Mouse (Mus musculus) spleen, postnatal 10 days (tissue): ENCODE results near the gene Igfbp1.

Experiments
- DNase-seq, 2 experiments: peaks; one replicate each; pipeline ENCODE4 v3.0.0; 2021 to 2022; ENCODE audit warnings: low spot score in 2 of 2

The Igfbp1 gene

GRCm38 (mm10) chr11:7230000-7230399, 32.4 kb downstream of the Igfbp1 start:
- no peak for DNase-seq

- DNase-seq = no peak
These were observed 34.4 kb downstream of the Igfbp1 start for GRCm38 (mm10) chr11:7231958-7232357.

GRCm38 (mm10) chr11:7233333-7233732, 35.8 kb downstream of the Igfbp1 start:
- no peak for DNase-seq

- no peak for DNase-seq
These were observed 36.9 kb downstream of the Igfbp1 start for GRCm38 (mm10) chr11:7234436-7234835.

- DNase-seq = no peak
These were observed 37.5 kb downstream of the Igfbp1 start for GRCm38 (mm10) chr11:7234981-7235609.

- no peak for DNase-seq
These were observed 39.2 kb downstream of the Igfbp1 start for GRCm38 (mm10) chr11:7236751-7237150.

GRCm38 (mm10) chr11:7237712-7238111, 40.1 kb downstream of the Igfbp1 start:
- DNase-seq = no peak

- DNase-seq = no peak
These were observed 41.0 kb downstream of the Igfbp1 start for GRCm38 (mm10) chr11:7238546-7238945.

GRCm38 (mm10) chr11:7239041-7239740, 41.6 kb downstream of the Igfbp1 start:
- no peak for DNase-seq

- no peak for DNase-seq
These were observed 47.2 kb downstream of the Igfbp1 start for GRCm38 (mm10) chr11:7244782-7245181.

GRCm38 (mm10) chr11:7250415-7250814, 52.8 kb downstream of the Igfbp1 start:
- DNase-seq = no peak

GRCm38 (mm10) chr11:7250870-7251269, 53.3 kb downstream of the Igfbp1 start:
- DNase-seq = no peak
